Mouse (Mus musculus) spleen, embryonic (tissue): ENCODE results near the gene Sept1.
"Not testable (repeated sequence)": the region's sequence is repeated elsewhere in the genome, so short reads cannot be mapped to it uniquely, and the experiment has no call there.

Experiments
- CTCF ChIA-PET: fragments of 350-600 bp; sonication (Branson Sonifier 250); formaldehyde crosslinking; loops from one replicate; lab custom pipeline; 2022; lab: Charles Lee

The Sept1 gene

GRCm38 (mm10) chr7:127255008-127255407 lies 22.1 kb upstream of the Sept1 start:
- CTCF ChIA-PET: interaction anchor here (0.9 kb wide), 1 partner anchor 24 kb away, joined by 4 read pairs; no protein-coding TSS in a partner anchor

- CTCF ChIA-PET: interaction anchor here (0.6 to 0.9 kb wide), 2 partner anchors 23 to 25 kb away, joined by 4 to 9 read pairs; no protein-coding TSS in a partner anchor
These were observed 21.2 kb upstream of the Sept1 start for GRCm38 (mm10) chr7:127253821-127254769.

- CTCF ChIA-PET: no interaction called here
These were observed 20.4 kb upstream of the Sept1 start for GRCm38 (mm10) chr7:127253341-127253740.

GRCm38 (mm10) chr7:127252414-127252813 lies 19.5 kb upstream of the Sept1 start:
- CTCF ChIA-PET: no interaction called here

- CTCF ChIA-PET: not testable (repeated sequence)
These were observed 17.6 kb upstream of the Sept1 start for GRCm38 (mm10) chr7:127250511-127250910.

GRCm38 (mm10) chr7:127244658-127245510 lies 12.0 kb upstream of the Sept1 start:
- CTCF ChIA-PET: interaction anchor here (0.5 kb wide), 1 partner anchor 799 kb away, joined by 6 read pairs; no protein-coding TSS in a partner anchor

- CTCF ChIA-PET: no interaction called here
These were observed 11.1 kb upstream of the Sept1 start, which contains the start of gene Zfp771 for GRCm38 (mm10) chr7:127243870-127244657. Gene Zfp771, plus strand, starts transcription at chr7:127244274.

GRCm38 (mm10) chr7:127243361-127243867 lies 10.5 kb upstream of the Sept1 start:
- CTCF ChIA-PET: no interaction called here

GRCm38 (mm10) chr7:127234777-127235176 lies 1.8 kb upstream of the Sept1 start:
- CTCF ChIA-PET: interaction anchor here (0.6 kb wide), 1 partner anchor 8 kb away, joined by 10 read pairs; no protein-coding TSS in a partner anchor

- CTCF ChIA-PET: no interaction called here
These were observed 835 bp upstream of the Sept1 start for GRCm38 (mm10) chr7:127233765-127234164.

GRCm38 (mm10) chr7:127233368-127233749 lies 429 bp upstream of the Sept1 start:
- CTCF ChIA-PET: no interaction called here

GRCm38 (mm10) chr7:127231826-127232621 lies 906 bp downstream of the Sept1 start:
- CTCF ChIA-PET: interaction anchor here (0.7 kb wide), 2 partner anchors 22 to 56 kb away, joined by 4 to 9 read pairs; no protein-coding TSS in a partner anchor

- CTCF ChIA-PET: interaction anchor here (0.7 kb wide), 2 partner anchors 23 to 57 kb away, joined by 4 to 9 read pairs; no protein-coding TSS in a partner anchor
These were observed 1.6 kb downstream of the Sept1 start for GRCm38 (mm10) chr7:127231376-127231775.

GRCm38 (mm10) chr7:127228615-127229303 lies 4.2 kb downstream of the Sept1 start:
- CTCF ChIA-PET: no interaction called here

GRCm38 (mm10) chr7:127225147-127225995 lies 7.6 kb downstream of the Sept1 start:
- CTCF ChIA-PET: interaction anchor here (0.7 kb wide), 1 partner anchor 8 kb away, joined by 3 read pairs; no protein-coding TSS in a partner anchor

GRCm38 (mm10) chr7:127224616-127225015 lies 8.3 kb downstream of the Sept1 start:
- CTCF ChIA-PET: no interaction called here

- CTCF ChIA-PET: interaction anchor here (0.6 kb wide), 2 partner anchors 223 to 296 kb away, joined by 3 read pairs; no protein-coding TSS in a partner anchor
These were observed 9.1 kb downstream of the Sept1 start for GRCm38 (mm10) chr7:127223515-127224478.
